Mouse (Mus musculus): ENCODE measurements around the gene Cd5.

Gene Cd5

DNA sequence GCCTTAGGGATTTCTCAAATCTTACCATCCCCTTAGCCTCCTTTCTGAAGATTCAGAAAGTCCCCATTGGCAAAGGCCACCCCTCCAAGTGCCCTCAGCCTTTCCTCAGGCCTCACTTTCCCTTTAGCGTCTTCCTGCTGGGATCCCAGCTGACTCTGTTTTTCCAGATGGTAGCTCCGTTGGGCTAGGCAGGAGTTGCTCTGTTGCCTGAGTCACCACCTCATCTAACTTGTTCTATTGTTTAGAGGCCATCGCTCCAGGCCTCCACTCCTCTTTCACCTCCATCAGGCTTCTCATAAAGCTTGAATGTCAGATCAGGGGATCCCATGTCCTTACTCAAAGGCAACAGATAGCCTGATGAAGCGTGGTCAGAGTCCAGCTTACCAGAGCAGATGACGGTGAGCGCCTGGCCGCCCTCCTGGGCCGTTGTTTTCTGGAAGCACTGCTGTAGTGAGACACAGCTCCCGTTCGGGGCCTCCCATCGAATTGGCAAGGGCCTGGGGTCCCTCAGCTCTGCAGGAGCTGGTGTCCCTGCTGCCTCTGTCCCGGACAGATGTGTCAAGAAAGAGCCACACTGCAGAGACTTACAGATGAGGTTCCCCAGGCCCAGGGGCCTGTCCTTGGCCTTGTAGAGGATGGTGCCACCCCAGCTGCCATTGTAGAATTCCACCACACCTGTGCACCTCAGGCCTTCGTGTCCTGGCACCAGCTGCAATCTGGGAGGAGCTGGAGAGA lies 14.0 kb downstream of the Cd5 start:
- no peak for DNase-seq

DNA sequence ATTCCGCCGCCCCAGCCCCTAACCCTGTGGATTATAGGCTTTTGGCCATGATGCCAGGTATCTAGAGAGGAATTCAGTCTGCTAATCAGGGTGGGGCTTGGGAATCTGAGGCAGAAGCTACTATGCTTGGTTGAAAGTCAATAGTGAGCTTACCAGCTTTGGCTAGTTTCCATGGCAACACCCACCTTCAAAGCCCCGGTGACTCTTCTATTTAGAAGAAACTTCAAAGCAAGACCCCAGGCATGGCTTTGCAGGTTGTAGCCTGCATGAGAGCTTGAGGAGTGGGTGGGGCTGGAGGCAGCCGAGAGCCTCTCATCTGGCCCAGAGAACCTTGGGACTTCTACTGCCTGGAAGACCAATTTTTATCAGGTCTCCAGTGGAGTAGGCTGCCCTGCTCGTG lies 15.2 kb downstream of the Cd5 start:
- no peak for DNase-seq

DNA sequence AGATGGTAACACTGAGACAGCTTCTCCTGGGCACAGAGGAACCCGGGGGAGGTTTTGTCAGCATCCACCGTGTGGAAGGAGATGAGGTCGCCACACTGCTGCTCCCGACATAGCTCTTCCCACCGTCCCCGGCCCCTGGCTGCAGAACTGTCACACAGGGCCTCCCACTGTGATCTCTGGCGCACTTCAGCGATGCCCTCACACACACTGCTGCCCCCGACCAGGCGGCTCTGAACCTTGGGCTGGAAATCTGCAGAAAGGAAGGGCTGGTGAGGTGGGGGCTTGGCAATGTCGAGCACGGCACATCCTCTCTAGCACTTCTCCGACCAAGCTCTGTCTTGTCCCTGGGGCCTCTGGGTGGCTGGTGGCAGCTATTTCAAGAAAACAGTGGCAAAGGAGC lies 15.7 kb downstream of the Cd5 start:
- DNase-seq, result no peak

DNA sequence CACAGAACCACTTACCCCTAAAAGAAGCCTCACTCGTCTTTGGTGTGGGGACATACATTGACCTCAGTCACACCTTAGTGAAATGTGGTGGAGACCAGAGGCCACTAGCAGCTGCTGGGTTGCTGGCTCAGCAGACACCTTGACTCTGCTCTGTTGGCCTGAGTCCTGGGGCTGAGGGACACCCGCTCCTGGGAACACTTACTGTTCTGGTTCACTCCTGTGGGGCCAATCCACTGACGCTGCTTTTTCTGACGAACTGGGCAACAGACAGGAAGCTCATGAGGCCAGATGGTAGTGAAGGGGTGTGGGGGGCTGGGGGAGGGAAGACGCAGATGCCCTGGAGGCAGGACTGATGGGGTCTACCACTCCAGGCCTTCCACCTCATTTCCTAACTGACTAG lies 17.7 kb downstream of the Cd5 start:
- no peak for DNase-seq

DNA sequence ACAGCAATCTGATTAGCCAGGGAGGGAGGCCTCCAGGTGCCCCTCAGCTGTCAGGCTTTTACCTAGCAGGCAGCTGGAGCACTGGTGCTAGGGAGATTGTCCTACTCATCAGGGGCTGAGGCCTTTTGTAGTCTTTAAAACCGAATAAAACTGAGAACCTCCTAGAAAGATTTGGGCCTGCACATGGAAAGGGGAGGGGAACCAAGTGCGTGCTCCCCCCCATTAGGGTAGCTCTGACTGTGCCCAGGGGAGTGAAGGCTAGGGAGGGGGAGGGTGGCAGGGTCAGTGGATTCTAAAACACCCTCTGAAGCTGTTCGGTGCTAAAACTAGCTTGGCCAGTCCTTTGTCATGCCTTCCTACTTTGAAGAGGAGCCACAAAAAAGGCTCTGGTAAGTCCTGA lies 18.3 kb downstream of the Cd5 start:
- no peak for DNase-seq

DNA sequence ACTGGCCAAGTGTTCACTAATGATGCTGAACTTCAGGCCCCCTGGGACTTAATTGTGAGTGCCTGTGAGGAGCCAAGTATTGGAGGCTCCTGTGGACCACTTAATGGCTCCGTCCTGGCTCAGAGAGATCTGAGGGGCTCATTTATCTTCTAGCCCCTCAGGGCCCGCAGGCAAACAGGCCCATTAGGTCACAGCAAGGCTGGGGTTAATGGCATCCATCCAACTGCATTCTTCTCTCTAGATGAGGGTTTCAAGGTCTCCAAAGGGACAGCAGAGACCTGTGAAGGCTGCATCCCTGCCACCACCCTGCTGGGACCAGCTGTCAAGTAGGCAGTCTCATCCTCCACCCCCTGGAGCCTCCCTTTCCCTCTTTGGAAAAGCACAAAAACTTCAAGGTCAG lies 19.1 kb downstream of the Cd5 start:
- DNase-seq, result no peak

DNA sequence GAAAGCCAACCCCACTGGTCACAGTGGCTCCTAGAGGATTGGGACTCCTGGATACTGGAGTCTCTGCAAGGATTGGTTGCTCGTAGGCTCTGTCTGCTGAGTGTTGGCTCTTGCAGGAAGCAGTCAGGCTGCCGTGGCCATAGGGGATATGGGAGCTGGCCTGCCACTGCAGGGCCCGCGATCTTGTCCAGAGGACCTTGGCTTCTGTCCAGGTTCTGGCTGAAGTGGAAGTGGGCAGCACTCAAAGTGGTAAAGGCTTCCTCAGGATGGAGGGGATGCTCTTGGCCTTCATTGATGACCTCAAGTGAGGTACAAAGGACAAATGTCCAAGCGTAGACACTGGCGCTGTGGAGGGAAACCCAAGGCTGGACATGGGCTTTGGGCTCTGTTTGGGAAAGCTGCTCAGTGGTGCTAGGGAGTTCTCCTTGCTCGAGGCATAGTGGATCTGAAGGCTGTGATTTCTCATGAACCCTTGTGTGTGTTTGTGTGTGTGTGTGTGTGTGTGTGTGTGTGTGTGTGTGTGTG lies 20.5 kb downstream of the Cd5 start:
- DNase-seq, result peak; percentile 58 to 61

DNA sequence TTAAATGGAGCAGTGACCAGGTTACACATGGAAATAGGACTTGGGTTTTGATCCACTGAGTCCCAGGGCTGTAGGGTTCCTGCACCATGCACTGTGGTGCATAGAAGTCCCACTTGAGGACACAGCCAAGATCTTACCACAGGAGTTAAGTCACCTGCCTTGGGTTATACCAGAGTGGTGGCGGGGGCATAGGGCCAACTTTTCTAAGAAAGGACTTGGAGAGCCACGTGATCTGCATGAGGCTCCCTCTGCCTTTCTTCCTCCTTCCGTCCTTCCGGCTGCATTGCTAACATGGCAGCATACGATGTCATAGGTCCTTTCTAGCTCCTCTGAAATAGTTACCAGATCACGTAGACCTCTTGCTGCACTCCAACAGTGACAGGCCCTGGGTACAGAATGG lies 23.3 kb downstream of the Cd5 start:
- DNase-seq, result peak in 1 of 2 experiments; percentile 44

DNA sequence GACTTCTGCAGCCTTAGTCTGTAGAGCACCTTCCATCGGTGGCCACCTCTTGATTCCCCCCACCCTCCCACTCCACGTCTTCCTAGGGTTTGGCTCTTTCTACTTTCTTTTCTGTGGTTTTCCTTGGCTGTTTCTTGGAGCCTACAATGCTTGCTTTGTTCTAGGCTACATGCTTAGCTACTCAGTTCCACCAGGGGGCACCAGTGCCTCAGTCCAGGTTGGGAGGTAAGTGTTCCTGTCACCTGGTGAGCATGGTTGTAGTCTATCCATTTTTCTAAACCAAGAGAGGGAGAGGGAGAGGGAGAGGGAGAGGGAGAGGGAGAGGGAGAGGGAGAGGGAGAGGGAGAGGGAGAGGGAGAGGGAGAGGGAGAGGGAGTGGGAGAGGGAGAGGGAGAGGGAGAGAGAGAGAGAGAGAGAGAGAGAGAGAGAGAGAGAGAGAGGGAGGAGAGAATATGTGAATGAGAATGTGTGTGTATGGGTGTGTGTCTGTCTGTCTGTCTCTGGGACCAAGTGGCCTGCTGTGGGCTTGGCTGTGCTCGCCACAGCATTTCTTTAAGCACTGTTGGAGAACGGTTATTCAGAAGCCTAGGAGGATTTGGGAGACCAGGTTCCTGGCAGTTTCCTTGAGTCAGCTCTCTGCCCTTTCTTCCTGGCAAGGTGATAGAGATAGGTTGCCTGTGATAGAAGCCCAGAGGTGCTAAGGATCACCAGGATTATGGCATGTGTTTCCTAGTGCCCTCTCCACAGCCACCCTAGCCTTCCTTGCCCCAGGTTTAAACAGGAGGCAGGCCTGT lies 23.9 kb downstream of the Cd5 start:
- peak; percentile 58 to 80 for DNase-seq

DNA sequence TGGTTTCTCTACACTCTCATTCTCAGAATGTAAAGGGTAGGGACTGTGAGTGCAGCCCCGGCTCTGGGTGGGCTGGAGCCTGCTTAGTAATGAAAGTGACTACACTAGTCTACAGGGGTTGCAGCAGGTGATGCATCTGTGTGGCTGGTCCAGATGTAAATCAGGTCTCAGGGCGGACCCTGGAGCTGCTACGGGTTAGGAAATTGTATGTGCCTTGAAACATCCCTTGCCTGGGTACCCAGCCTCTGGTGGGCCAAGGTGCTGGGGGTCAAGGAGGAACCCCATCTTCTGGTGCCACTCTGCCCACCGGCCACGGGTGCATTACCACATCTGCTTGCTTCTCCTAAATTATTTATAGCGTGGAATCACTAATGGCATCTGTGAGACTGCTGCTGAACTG lies 24.6 kb downstream of the Cd5 start:
- no peak for DNase-seq

DNA sequence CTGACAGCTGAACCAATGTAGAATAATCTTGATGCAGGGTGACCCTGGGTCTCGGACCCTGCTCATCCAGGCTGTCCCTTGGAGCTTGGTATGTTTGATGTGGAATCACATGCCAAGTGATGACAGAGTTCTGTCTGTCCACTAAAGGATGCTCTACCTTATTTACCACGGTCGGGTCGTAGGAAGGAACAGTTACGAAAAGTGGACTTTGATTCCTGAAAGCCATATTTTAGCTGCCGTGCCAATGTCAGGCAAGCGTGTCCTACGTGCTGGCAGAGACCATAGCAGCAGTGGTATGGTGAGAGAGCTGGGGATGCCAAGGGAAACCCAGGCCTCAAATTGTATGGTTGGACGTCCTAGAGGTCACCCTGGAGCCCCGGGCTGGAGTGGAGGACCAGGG lies 25.3 kb downstream of the Cd5 start:
- DNase-seq, result no peak

DNA sequence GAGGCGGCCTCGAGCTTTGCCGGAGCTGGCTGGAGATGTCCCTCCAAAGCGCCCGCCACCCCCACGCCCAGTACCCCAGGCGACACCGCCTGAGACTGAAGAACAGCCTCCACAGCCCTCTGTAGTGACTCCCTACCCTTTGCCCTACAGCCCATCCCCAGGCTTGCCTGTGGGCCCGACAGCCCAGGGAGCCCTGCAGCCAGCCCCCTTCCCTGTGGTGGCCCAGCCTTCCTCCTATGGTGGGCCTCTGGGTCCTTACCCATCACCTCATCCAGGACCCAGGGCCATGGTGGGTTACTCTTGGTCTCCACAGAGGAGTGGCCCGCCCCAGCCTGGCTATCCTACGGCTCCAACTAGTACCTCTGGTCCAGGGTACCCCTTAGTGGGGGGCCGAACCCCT lies 26.2 kb downstream of the Cd5 start:
- DNase-seq, result no peak

DNA sequence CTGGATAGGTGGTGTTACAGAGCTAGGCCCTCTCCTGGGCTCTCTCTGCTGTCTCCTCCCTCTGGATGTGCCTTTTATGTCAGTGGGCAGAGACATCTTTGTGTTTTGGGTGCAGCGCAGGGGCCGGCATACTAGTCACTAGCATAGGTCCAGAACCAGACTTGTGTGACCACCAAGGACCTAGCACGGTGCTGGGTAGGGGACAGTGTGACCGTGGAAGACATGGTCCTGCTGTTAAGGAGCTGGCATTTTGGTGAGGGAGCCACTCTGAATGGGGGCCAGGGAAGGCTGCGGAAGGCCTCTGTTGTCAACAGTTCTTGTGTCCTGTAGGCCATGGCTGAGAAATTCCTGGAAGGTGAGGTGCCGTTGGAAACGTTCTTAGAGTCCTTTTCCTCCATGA lies 26.6 kb downstream of the Cd5 start:
- DNase-seq, result no peak

DNA sequence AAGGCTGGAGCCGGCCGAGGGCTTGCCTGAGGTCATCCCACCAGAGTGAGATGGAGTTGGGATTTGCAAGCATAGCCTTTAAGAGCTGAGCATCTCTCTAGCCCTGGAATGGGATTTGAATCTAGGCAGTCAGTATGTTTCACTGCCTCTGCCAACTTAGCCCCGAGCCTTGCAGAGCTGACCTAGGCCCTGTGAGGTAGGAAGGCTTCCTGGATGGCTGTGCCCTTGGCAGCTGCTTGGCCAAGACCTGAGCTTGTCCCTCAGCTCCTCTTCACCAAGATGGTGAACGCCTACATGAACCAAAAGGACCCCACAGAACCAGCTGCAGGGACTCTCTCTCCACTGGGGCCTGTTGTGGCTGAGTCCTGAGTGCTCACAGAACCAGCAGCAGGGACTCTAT lies 28.1 kb downstream of the Cd5 start:
- DNase-seq, result no peak

DNA sequence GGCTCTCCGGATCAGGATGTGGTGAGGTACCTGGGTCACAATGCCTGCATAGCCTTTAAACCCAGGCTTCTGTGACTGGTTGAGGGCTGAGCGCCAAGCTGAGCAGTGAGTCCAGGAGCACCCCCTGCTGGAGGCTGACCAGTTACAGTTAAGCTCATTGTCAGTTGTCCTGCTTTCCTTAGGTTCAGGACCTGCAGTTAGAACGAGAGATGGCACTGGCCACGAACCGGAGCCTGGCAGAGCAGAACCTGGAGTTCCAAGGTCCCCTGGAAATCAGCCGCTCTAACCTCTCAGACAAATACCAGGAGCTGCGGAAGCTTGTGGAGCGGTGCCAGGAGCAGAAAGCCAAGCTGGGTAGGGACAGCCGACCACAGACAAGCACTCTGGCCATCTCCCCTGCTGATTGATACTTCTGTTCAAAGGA lies 28.7 kb downstream of the Cd5 start:
- DNase-seq, result peak; percentile 57 to 65

DNA sequence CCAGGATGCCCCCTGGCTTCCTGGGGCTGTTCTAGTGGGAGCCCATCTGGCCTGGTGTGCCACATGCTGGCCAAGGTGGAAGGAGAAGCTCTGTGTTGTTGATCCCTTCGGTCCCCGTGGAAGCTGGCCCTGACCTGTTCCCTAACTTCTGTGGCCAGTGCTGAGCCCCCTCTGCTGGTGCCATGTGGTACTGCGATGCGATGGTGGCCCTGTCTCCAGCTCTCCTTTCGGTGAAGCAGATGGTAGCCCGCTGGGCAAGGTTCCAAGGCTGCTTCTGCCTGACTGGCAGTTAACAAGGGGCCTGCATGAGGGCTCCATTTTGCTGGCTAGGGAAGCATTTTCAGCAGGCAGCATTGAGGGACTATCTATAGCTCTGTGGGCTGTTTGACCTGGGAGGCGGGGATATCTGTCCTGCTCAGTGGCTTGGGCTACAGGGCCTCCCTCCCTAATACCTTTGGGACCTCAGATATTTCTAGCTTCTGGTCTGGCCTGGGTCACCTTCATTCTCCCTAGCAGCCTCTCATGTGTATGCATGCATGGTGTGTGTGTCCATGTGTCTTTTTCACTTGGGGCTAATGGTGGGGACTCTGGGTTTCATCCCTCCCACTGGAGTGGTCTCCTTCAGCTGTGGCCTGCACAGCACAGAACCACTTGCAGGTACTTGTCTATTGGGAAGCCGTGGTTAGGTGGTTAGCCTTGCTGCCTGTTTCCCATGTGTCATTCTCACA lies 29.3 kb downstream of the Cd5 start:
- DNase-seq, result peak; percentile 93 to 96

DNA sequence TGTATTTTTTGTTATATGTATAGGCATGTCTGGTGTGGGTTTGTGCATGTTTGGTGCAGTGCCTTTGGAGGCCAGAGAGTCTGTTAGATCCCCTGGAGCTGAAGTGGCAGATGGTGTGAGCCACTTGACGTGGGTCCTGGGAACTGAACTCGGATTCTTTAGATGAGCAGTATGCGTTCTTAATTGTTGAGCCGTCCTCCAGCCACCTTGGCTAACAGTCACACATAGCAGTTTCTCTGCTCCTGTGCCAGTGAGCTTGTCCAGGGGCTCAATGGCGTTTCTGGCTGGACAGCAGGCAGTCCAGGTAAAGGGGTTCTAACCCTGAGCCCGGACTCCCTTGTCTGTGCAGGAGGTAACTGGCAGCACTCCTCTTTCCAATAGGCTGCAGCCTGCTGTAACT lies 29.9 kb downstream of the Cd5 start:
- no peak for DNase-seq

DNA sequence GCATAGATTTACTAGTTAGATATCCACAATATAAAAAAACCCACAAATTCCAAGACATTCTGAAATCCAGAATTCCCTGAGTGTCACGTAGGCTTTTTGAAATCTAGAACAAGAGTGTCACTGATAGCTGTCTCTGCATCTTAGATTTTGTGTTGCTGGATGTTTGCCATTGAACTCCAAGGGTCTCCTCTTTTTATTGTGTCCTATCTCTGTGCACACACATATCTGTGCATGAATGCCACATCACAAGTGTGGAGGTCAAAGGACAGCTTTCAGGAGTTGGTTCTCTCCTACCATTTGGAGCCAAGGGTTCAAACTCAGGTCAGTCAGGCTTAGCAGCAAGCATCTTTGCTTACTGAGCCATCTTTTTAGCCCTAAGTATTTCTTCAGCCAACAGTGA lies 30.9 kb downstream of the Cd5 start:
- DNase-seq, result no peak

DNA sequence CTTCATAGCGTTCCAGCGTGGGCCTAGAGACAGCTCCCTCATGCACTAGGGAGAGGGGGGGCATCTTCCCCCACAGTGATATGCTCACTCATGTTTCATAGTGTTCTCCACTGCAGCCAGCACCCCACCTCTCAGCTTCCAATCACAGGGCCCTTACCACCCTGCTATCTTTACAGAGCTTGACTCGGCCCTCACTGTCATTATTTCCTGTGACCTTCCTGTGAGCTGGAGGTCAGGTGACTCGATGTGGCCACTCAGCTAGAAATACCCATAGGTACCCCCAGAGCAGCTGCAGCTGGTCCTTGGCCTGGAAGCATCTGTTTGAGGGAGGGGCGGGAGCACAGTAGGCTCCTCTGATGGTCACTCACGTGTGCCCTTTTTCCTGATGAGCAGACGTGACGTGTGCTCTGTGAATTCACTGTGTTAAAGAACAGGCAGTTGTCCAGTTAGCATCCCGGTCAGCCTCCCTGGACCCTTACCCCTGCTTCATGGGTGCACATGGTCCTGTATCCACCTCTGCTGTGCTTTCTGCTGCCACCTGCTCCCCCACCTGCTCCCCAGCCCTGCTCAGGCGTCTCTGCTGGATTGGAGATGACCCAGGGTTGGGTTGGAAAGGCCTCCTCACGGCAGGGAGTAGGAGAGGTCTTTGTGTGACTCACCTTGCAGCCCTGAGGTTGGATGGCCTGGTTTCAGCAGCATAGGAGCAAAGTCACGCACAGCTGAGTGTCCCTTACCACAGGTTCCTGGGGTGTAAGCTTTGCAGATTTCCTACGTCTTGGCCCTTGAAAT lies 31.5 kb downstream of the Cd5 start:
- no peak for DNase-seq

DNA sequence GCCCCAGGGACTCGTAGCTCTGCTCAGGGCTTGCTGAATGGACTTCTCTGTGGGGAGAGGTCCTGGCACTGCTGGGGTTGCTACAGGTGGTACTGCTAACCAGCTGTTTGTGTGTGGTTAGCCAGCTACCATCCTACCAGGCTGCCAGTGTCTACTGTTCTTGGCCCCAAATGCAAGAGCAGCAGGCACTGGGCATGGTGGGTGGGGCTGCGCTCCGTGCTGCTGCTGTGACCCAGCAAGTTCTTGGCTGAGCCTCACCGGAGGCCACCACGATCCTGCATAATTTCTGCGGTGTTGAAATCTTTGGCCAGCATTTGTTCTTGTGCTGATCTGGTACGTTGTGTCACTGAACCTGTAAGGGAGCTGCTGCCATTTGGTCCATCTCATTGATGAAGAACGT lies 35.3 kb downstream of the Cd5 start:
- DNase-seq, result no peak

DNA sequence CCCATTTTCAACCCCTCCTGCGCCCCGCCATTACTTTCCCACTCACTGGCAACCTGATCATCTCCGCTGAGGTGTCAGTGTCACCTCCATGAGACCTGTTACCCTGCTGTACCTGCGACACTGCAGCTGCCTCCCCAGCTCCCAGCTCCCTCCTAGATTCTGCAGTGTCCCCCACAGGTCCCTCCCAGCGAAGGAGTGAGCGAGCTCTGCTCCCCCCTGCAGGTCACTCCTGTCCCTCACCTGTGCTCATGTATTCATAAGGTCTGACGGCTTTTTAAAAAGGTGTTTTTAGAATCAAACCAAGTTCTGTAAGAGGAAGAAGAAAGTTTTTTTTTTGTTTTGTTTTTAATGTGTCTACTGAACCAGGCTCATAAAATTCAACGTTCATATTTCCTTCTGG lies 36.7 kb downstream of the Cd5 start:
- DNase-seq, result no peak

DNA sequence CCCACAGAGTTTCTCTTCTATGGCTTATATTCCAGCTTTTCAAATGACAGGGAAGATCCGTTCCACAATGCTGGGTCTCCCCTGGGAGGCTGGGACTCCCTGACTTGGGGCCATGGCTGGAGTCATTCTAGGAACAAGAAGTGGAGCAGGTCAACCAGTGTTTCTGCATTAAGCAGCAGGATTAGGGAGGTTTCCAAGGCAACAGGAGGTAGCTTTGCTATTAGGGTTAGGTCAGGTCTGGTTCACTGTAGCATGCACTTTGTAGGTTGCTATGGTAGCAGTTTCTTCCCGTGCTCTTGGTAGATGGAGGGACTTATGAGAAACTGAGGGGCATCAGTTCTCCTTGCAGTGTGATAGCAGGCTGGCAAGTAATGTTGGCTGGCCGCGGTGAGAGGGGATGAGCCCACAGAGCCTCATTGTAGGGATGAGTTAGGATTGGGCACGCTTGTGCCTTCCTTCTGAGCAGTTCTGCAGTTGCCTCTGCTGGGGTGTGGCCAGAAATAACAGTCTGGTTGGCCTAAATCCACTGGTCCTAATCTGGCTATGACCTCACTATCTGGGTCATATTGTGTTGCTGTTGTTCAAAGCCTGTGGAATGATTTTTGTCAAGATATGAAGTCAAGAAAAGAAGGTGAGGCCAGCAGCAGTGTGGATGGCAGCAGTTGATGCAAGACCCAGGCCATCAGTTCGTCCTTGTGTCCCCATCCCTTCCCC lies 37.6 kb downstream of the Cd5 start:
- DNase-seq, result no peak
